Mouse (Mus musculus): ENCODE measurements at regions not wholly inside any gene's neighbourhood (a gene's known extent, or its start where the extent isn't known, plus 50 kb on each side); places are given as distances from the start of the nearest gene placed in this dataset.
A peak's percentile ranks its signal among the peaks of the same experiment; 100 is the strongest.

DNA sequence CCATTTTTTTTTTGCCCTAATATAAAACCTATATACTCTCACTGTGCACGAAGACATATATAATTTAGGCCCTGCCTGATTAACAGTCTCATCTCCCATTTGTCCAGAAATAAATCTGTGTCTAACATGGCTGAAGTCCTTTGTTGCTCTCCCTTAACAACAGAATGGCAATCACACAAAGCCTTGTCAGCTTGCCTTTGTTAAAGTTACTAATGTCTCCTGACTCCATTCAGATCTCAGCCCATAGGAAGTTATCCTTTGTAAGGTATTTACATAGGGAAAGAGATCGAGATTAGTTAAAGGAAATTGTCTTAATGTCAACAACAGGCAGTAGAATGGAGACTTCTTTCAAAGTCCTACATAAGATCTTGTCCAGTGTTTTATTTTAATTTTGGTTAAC lies 809.2 kb downstream of the Robo1 start:
- no peak overlapping the region for H3K4me3 ChIP-seq (ENCODE audit: low read depth, low read length)
- no peak for DNase-seq (ENCODE audit: low spot score)
- no peak for ATAC-seq
- H3K27ac ChIP-seq (ENCODE audit: low read depth, low read length): no peak overlapping the region
- no peaks in the 10 kb centered on the region for H3K9me3 ChIP-seq (replicated peaks; ENCODE audit: control insufficient read depth, low read length)
- no peak overlapping the region for H3K9ac ChIP-seq (ENCODE audit: low read length)
- H3K4me2 ChIP-seq (ENCODE audit: low read length): no peak overlapping the region
- 40% methylated on average over 2 of the region's 2 CpGs for WGBS
- H3K4me1 ChIP-seq (ENCODE audit: control insufficient read depth, insufficient read depth, low read length): no peaks in the 10 kb centered on the region
- H3K36me3 ChIP-seq (ENCODE audit: control insufficient read depth, insufficient read depth, low read length): no peaks in the 10 kb centered on the region
- H3K27me3 ChIP-seq (replicated peaks; ENCODE audit: control insufficient read depth, insufficient read depth, low read length): no peaks in the 10 kb centered on the region

DNA sequence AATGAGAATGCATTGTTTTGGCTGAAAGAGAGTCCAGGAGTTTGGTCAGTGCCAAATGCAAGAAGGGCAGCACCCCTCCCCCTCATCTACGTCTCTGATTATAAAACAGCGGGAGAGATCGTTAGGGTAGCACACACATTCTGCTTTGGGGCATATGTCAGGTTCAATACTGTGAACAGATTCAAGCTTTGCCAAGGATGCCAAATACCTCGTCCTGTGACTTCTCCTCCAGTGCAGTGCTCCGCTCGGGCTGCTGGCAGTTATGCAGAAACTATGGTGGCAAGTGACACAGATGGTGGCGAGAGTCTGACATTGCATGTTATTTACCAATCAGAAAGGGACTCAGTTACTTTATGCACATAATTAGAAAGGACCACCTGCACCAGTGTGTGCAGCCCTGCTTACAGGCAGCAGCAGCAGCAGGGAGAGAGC lies 799.9 kb downstream of the Robo1 start:
- H3K4me3 ChIP-seq (ENCODE audit: low read depth, low read length): no peak overlapping the region
- H3K9ac ChIP-seq (ENCODE audit: low read length): no peak overlapping the region
- H3K27ac ChIP-seq (ENCODE audit: low read depth, low read length): 0 out of 2 replicates have a peak overlapping the region, but pooled peaks have one; percentile 3
- no peaks in the 10 kb centered on the region for H3K36me3 ChIP-seq (ENCODE audit: control insufficient read depth, insufficient read depth, low read length)
- H3K27me3 ChIP-seq (replicated peaks; ENCODE audit: control insufficient read depth, insufficient read depth, low read length): no peaks in the 10 kb centered on the region
- H3K9me3 ChIP-seq (replicated peaks; ENCODE audit: control insufficient read depth, low read length): no peaks in the 10 kb centered on the region
- ATAC-seq (peak; percentile 94), DNase-seq (ENCODE audit: low spot score) (peak; percentile 90)
- WGBS: 14% methylated on average over 7 of the region's 7 CpGs
- H3K4me2 ChIP-seq (ENCODE audit: low read length): peak overlapping the region; percentile 28
- peaks cover 16% of the 10 kb centered on the region; the same call in 1 of the 2 replicates for H3K4me1 ChIP-seq (ENCODE audit: control insufficient read depth, insufficient read depth, low read length)

DNA sequence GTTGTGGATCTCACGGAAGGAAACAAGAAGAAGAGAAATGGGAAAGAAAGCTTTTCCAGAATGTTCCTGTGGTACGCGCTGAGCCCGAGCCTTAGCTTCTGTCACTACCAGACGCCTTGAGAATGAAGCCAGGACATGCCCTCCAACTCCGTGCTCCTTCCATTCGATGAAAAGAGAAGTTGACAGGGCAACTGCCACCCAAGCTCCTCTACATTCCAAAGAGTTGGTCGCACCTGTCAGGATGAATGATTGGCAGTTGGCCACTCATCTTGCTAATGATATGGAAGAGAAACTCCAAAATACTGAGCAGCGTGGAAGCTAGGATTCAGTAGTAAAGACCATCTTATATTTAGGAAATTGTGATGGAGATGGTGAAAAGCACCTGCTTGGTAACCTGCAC lies 799.5 kb downstream of the Robo1 start:
- DNase-seq (ENCODE audit: low spot score) (peak; percentile 81), ATAC-seq (peak; percentile 60)
- H3K27me3 ChIP-seq (replicated peaks; ENCODE audit: control insufficient read depth, insufficient read depth, low read length): no peaks in the 10 kb centered on the region
- H3K4me3 ChIP-seq (ENCODE audit: low read depth, low read length): no peak overlapping the region
- H3K9ac ChIP-seq (ENCODE audit: low read length): no peak overlapping the region
- peak overlapping the region; percentile 28 for H3K4me2 ChIP-seq (ENCODE audit: low read length)
- peaks cover 16% of the 10 kb centered on the region; the same call in 1 of the 2 replicates for H3K4me1 ChIP-seq (ENCODE audit: control insufficient read depth, insufficient read depth, low read length)
- 59% methylated on average over 9 of the region's 9 CpGs for WGBS
- 0 out of 2 replicates have a peak overlapping the region, but pooled peaks have one; percentile 3 for H3K27ac ChIP-seq (ENCODE audit: low read depth, low read length)
- H3K9me3 ChIP-seq (replicated peaks; ENCODE audit: control insufficient read depth, low read length): no peaks in the 10 kb centered on the region
- H3K36me3 ChIP-seq (ENCODE audit: control insufficient read depth, insufficient read depth, low read length): no peaks in the 10 kb centered on the region

DNA sequence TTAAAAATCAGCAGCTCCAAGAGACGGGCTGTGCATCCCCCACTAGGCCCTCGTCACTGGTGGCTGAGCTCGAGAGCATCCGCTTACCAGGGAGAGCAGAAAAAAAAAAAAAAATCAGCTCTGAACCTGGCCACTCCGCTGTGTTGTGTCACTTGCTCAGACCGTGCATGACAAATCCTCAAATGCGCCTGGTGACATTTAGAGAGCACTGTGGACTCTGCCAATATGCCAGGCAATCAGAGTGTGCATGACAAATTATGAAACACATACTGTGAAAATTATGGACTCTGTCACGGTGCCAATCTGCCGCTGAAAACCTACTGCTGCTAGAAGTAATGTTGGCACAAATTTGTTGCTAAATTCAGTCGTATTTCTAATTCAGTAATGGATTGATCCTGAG lies 797.4 kb downstream of the Robo1 start:
- Histone ChIP-seq H3K4me2 (ENCODE audit: low read length) (no peak overlapping the region), H3K9ac (ENCODE audit: low read length) (no peak overlapping the region), H3K4me3 (ENCODE audit: low read depth, low read length) (no peak overlapping the region), H3K27ac (ENCODE audit: low read depth, low read length) (peak overlapping the region; percentile 44; the same call in 1 of the 2 replicates), H3K4me1 (ENCODE audit: control insufficient read depth, insufficient read depth, low read length) (peaks cover 16% of the 10 kb centered on the region; the same call in 1 of the 2 replicates), H3K9me3 (replicated peaks; ENCODE audit: control insufficient read depth, low read length) (no peaks in the 10 kb centered on the region), H3K36me3 (ENCODE audit: control insufficient read depth, insufficient read depth, low read length) (no peaks in the 10 kb centered on the region), H3K27me3 (replicated peaks; ENCODE audit: control insufficient read depth, insufficient read depth, low read length) (no peaks in the 10 kb centered on the region)
- peak; percentile 89 for DNase-seq (ENCODE audit: low spot score)
- peak; percentile 62 for ATAC-seq
- WGBS: 48% methylated on average over 10 of the region's 10 CpGs

DNA sequence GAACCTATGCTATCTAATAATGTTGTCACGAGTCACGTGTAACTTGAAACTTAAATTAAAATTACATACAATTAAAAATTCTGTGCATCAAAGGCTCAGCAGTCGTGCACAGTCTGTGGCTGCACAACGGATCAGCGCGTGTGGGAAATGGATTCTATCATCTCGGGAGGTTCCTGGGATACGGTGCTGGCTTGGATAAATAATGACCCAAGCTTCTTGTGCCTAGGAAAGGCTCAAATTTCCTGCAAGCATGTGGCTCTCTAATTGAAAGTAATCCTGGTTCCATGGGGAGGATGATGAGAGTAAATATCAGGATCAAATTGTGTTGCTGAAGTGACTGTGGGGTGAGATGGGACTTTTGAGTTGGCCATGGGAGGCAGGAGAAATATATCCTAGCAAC lies 792.2 kb downstream of the Robo1 start:
- DNase-seq (ENCODE audit: low spot score) (no peak), ATAC-seq (no peak)
- Histone ChIP-seq H3K4me1 (ENCODE audit: control insufficient read depth, insufficient read depth, low read length) (peaks cover 16% of the 10 kb centered on the region; the same call in 1 of the 2 replicates), H3K36me3 (ENCODE audit: control insufficient read depth, insufficient read depth, low read length) (no peaks in the 10 kb centered on the region), H3K9ac (ENCODE audit: low read length) (no peak overlapping the region), H3K4me2 (ENCODE audit: low read length) (no peak overlapping the region), H3K27me3 (replicated peaks; ENCODE audit: control insufficient read depth, insufficient read depth, low read length) (no peaks in the 10 kb centered on the region), H3K27ac (ENCODE audit: low read depth, low read length) (no peak overlapping the region), H3K9me3 (replicated peaks; ENCODE audit: control insufficient read depth, low read length) (no peaks in the 10 kb centered on the region), H3K4me3 (ENCODE audit: low read depth, low read length) (no peak overlapping the region)
- WGBS: 80% methylated on average over 8 of the region's 8 CpGs

DNA sequence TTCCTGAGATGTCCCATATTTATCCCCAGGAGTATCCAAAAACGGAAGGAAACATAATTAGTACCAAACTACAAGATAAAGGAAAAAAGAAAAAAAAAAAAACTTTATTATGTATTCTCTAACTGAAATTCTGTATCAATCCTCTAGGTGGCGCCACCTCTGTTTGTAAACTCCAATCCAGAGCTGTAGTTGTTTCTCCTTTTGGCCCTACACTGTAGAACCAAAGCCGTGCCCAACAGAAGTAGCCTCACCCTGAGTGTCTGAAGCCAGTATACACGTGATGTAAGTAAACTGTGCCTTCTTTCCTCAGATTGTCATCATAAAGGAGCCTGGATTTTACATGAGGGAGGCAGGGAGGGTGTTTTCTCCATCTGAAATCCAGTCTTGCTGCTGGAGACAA lies 790.7 kb downstream of the Robo1 start:
- 15% methylated on average over 4 of the region's 4 CpGs for WGBS
- ATAC-seq (peak; percentile 65; the same call in 1 of the 2 replicates), DNase-seq (ENCODE audit: low spot score) (peak; percentile 76)
- Histone ChIP-seq H3K9me3 (replicated peaks; ENCODE audit: control insufficient read depth, low read length) (no peaks in the 10 kb centered on the region), H3K4me1 (ENCODE audit: control insufficient read depth, insufficient read depth, low read length) (peaks cover 12% of the 10 kb centered on the region; the same call in 1 of the 2 replicates), H3K4me2 (ENCODE audit: low read length) (no peak overlapping the region), H3K27me3 (replicated peaks; ENCODE audit: control insufficient read depth, insufficient read depth, low read length) (no peaks in the 10 kb centered on the region), H3K36me3 (ENCODE audit: control insufficient read depth, insufficient read depth, low read length) (no peaks in the 10 kb centered on the region), H3K9ac (ENCODE audit: low read length) (no peak overlapping the region), H3K4me3 (ENCODE audit: low read depth, low read length) (no peak overlapping the region), H3K27ac (ENCODE audit: low read depth, low read length) (no peak overlapping the region)

DNA sequence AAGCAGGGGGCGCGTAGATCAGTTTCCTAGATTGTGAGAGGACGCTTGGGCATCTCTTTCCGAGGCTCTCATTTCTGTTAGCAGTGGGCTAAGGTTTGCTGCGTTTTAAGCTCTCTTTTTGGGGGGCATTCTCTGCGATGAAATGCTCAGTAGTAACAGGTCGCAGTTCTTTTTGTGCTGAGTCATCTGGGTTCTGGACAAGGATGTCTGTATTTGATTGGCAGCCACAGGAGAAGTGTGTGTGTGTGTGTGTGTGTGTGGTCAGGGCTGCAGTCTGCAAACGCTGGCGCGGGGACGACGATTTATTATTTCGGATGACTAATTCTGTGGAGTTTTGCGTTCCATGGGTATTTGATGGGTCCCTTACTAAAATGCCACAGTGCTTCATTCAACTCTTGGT lies 789.1 kb downstream of the Robo1 start:
- H3K36me3 ChIP-seq (ENCODE audit: control insufficient read depth, insufficient read depth, low read length): no peaks in the 10 kb centered on the region
- ATAC-seq: no peak
- peak overlapping the region; percentile 6; the same call in 1 of the 2 replicates for H3K4me2 ChIP-seq (ENCODE audit: low read length)
- no peak overlapping the region for H3K4me3 ChIP-seq (ENCODE audit: low read depth, low read length)
- H3K9me3 ChIP-seq (replicated peaks; ENCODE audit: control insufficient read depth, low read length): no peaks in the 10 kb centered on the region
- 8% methylated on average over 14 of the region's 14 CpGs for WGBS
- no peaks in the 10 kb centered on the region for H3K27me3 ChIP-seq (replicated peaks; ENCODE audit: control insufficient read depth, insufficient read depth, low read length)
- H3K9ac ChIP-seq (ENCODE audit: low read length): no peak overlapping the region
- no peak overlapping the region for H3K27ac ChIP-seq (ENCODE audit: low read depth, low read length)
- DNase-seq (ENCODE audit: low spot score): peak; percentile 33
- peaks cover 12% of the 10 kb centered on the region; the same call in 1 of the 2 replicates for H3K4me1 ChIP-seq (ENCODE audit: control insufficient read depth, insufficient read depth, low read length)

DNA sequence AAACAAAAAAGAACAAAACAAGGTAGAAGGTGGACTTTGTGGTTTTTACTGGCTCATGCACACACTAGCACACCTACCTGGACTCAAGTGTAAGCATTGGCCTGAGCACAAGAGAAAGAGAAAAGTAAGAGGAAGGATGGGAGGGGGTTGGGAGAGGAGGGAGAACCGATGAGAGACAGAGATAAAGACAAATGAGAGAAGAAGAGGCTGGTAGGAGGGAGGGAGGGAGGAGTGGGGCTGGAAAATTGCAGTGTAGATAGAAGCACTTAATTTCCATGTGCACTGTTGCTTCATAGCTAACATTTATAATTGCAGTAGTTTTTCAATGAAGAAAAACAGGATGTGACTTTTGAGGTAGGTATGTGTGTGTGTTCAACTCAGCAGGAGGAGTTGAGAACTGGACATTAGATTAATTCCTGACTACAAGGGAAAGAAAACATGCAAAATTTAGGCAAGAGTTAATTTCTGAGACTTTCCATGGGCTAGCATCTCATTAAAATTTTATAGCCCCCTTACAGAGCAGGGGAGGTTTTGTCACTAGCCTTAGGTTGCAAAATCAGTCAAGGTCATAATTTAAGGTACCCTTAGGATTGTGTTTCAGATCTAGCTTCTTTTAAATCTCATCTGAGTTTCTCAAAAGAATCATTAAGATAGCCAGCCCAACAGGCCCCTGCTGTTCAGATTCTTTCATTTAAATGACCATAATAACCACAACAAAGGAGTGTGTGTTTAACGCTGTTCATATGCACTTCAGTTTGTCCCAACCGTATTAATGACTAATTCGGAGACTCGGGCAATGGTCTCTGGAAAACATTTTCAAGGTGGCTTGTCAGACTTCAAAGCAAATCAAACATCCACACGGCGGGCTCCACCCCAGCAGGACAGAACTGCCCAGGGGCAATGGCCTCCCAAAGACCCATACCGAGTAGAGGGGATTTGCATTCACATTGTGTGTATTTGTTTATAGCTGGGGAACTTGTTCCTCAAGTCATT lies 788.3 kb downstream of the Robo1 start:
- Histone ChIP-seq H3K4me3 (ENCODE audit: low read depth, low read length) (no peak overlapping the region), H3K9me3 (replicated peaks; ENCODE audit: control insufficient read depth, low read length) (no peaks in the 10 kb centered on the region), H3K4me1 (ENCODE audit: control insufficient read depth, insufficient read depth, low read length) (peaks cover 12% of the 10 kb centered on the region; the same call in 1 of the 2 replicates), H3K9ac (ENCODE audit: low read length) (no peak overlapping the region), H3K36me3 (ENCODE audit: control insufficient read depth, insufficient read depth, low read length) (no peaks in the 10 kb centered on the region), H3K27me3 (replicated peaks; ENCODE audit: control insufficient read depth, insufficient read depth, low read length) (no peaks in the 10 kb centered on the region), H3K4me2 (ENCODE audit: low read length) (peak overlapping the region; percentile 6; the same call in 1 of the 2 replicates), H3K27ac (ENCODE audit: low read depth, low read length) (no peak overlapping the region)
- 5% methylated on average over 8 of the region's 8 CpGs for WGBS
- no peak for DNase-seq (ENCODE audit: low spot score)
- ATAC-seq: peak; percentile 19; the same call in 1 of the 2 replicates
